Mouse (Mus musculus) monocyte, adult 5-6 weeks (primary cell): ENCODE measurements around the gene Rsf1. TPM values are rescaled to one million over a fixed set of nuclear protein-coding genes. Genes with fewer than 3 reads are reported as not detected.

ENCODE experiments used
- ATAC-seq: fragments of 153-309, 156-312 bp; replicated peaks from 2 replicates; pipeline ENCODE4 v1.8.0; 2017; ENCODE audit warnings: mild to moderate bottlenecking; ENCODE audit not compliant: low TSS enrichment, insufficient number of reproducible peaks, severe bottlenecking, poor library complexity, low FRiP score
- total RNA-seq: library from RNA; stranded (forward); fragments of 200-1000, 200-491, 200-594 nt; gene quantifications from 3 replicates; pipeline ENCODE4 v1.2.3, GENCODE M21; 2017

Gene Rsf1
- 50.8 to 106 TPM (median 78.8 TPM) in 3 replicates for total RNA-seq

- peak; percentile 83 for ATAC-seq
Measured at GRCm38 (mm10) chr7:97579067-97579975, at the start of gene Rsf1, which contains the start of gene Aamdc. Gene Rsf1 (plus strand): TSS chr7:97579889. Gene Aamdc (minus strand): TSS chr7:97579497.

GRCm38 (mm10) chr7:97535531-97535930, 44.2 kb upstream of the Rsf1 start:
- ATAC-seq = no peak

- ATAC-seq = no peak
Measured at GRCm38 (mm10) chr7:97536571-97536970, 43.1 kb upstream of the Rsf1 start.

GRCm38 (mm10) chr7:97546462-97546861, 33.2 kb upstream of the Rsf1 start:
- no peak for ATAC-seq

GRCm38 (mm10) chr7:97549301-97549700, 30.4 kb upstream of the Rsf1 start:
- ATAC-seq = no peak

GRCm38 (mm10) chr7:97550673-97551072, 29.0 kb upstream of the Rsf1 start:
- no peak for ATAC-seq

- ATAC-seq = no peak
Measured at GRCm38 (mm10) chr7:97563576-97563975, 16.1 kb upstream of the Rsf1 start.

GRCm38 (mm10) chr7:97569372-97569771, 10.3 kb upstream of the Rsf1 start:
- ATAC-seq = no peak

- ATAC-seq = no peak
Measured at GRCm38 (mm10) chr7:97570389-97570788, 9.3 kb upstream of the Rsf1 start.

- no peak for ATAC-seq
Measured at GRCm38 (mm10) chr7:97578361-97579066, 1.2 kb upstream of the Rsf1 start.

- ATAC-seq = 0 out of 2 replicates have a peak, but pooled peaks have one; percentile 4
Measured at GRCm38 (mm10) chr7:97579976-97580842, 520 bp downstream of the Rsf1 start.

- peak; percentile 88 for ATAC-seq
Measured at GRCm38 (mm10) chr7:97580843-97581214, 1.1 kb downstream of the Rsf1 start.

- no peak for ATAC-seq
Measured at GRCm38 (mm10) chr7:97588506-97588905, 8.8 kb downstream of the Rsf1 start.

GRCm38 (mm10) chr7:97590488-97590887, 10.8 kb downstream of the Rsf1 start:
- no peak for ATAC-seq

GRCm38 (mm10) chr7:97591336-97591735, 11.6 kb downstream of the Rsf1 start:
- ATAC-seq = no peak

GRCm38 (mm10) chr7:97592396-97592795, 12.7 kb downstream of the Rsf1 start:
- no peak for ATAC-seq

- ATAC-seq = no peak
Measured at GRCm38 (mm10) chr7:97593535-97593934, 13.8 kb downstream of the Rsf1 start.

- 0 out of 2 replicates have a peak, but pooled peaks have one; percentile 66 for ATAC-seq
Measured at GRCm38 (mm10) chr7:97598548-97598947, 18.9 kb downstream of the Rsf1 start.

GRCm38 (mm10) chr7:97621346-97621745, 41.7 kb downstream of the Rsf1 start:
- no peak for ATAC-seq
